Mouse (Mus musculus) liver, adult 2 months (tissue): ENCODE measurements around the gene Arhgef11. TPM values are rescaled to one million over a fixed set of nuclear protein-coding genes. Genes with fewer than 3 reads are reported as not detected.

Experiments used
- DNase-seq: peaks from one replicate; pipeline ENCODE4 v3.0.0-alpha.2; 2011; ENCODE audit warnings: low read depth, low spot score; ENCODE audit errors: extremely low read depth
- H3K27ac ChIP-seq: fragments of 200-500 bp; replicated peaks from 2 replicates; pipeline ENCODE4 v1.5.1; 2012; ENCODE audit warnings: low read depth, mild to moderate bottlenecking, control low read depth, inconsistent platforms, low read length; ENCODE audit not compliant: insufficient read depth
- H3K27me3 ChIP-seq: fragments of 200-500 bp; 2 replicates; pipeline ENCODE4 v1.6.1; 2012; ENCODE audit warnings: mild to moderate bottlenecking, moderate library complexity, low read length, inconsistent platforms; ENCODE audit not compliant: control insufficient read depth, insufficient read depth
- H3K36me3 ChIP-seq: fragments of 200-500 bp; 2 replicates; pipeline ENCODE4 v1.6.1; 2012; ENCODE audit warnings: low read length, inconsistent platforms; ENCODE audit not compliant: control insufficient read depth, insufficient read depth
- H3K4me1 ChIP-seq: fragments of 200-500 bp; 2 replicates; pipeline ENCODE4 v1.6.1; 2011; ENCODE audit warnings: low read length; ENCODE audit not compliant: control insufficient read depth, insufficient read depth
- H3K4me3 ChIP-seq: fragments of 200-500 bp; 2 replicates; pipeline ENCODE4 v1.5.1; 2011; ENCODE audit warnings: low read depth, mild to moderate bottlenecking, control low read depth, low read length, moderate library complexity; ENCODE audit not compliant: insufficient read depth
- H3K79me2 ChIP-seq: fragments of 200-500 bp; 2 replicates; pipeline ENCODE4 v1.6.1; 2012; ENCODE audit warnings: inconsistent platforms, mild to moderate bottlenecking, low read length, moderate library complexity; ENCODE audit not compliant: control insufficient read depth, insufficient read depth
- H3K9ac ChIP-seq: fragments of 200-500 bp; 2 replicates; pipeline ENCODE4 v1.6.1; 2012; ENCODE audit warnings: low read depth, mild to moderate bottlenecking, control low read depth, inconsistent platforms, low read length
- CTCF ChIP-seq: fragments of 200-500 bp; IDR thresholded peaks from 2 replicates; pipeline ENCODE4 v1.5.1; 2011; ENCODE audit warnings: low read depth, low read length, control low read depth
- POLR2A ChIP-seq: fragments of 200-500 bp; IDR thresholded peaks from 2 replicates; pipeline ENCODE4 v1.6.1; 2011; ENCODE audit warnings: low read length, control low read depth; ENCODE audit not compliant: insufficient read depth; ENCODE audit errors: extremely low read depth
- WGBS: fragments of 180-500 bp; shearing (Covaris S2); methylation state at CpG from one replicate; pipeline ENCODE4 v1.1.7; 2018; 5-methylcytosine and 5-hydroxymethylcytosine counted together
- polyA plus RNA-seq: library from polyadenylated mRNA; depleted of rRNA; stranded (reverse); fragments of >200 nt; gene quantifications from 2 replicates; pipeline ENCODE4 v1.2.3, GENCODE M21; 2012
- total RNA-seq: library from RNA; depleted of rRNA; stranded (reverse); fragments of >200 nt; gene quantifications from 2 replicates; pipeline ENCODE4 v1.2.3, GENCODE M21; 2014

The Arhgef11 gene
- total and polyA plus RNA-seq, 2 experiments = 12.6 to 16.4 TPM

- WGBS = 80% methylated on average over 2 of the region's 2 CpGs
- no peak overlapping the region for H3K4me3 ChIP-seq
- peaks cover 6% of the 10 kb centered on the region; the same call in 1 of the 2 replicates for H3K79me2 ChIP-seq
- H3K4me1 ChIP-seq = no peaks in the 10 kb centered on the region
- H3K27me3 ChIP-seq = no peaks in the 10 kb centered on the region
- TF ChIP-seq CTCF (no peak), POLR2A (no peak)
- H3K9ac ChIP-seq = no peak overlapping the region
- H3K36me3 ChIP-seq = peaks cover under 1% of the 10 kb centered on the region; the same call in 1 of the 2 replicates
- no peak for DNase-seq
- H3K27ac ChIP-seq = no peak overlapping the region
These were observed 41.0 kb downstream of the Arhgef11 start for GRCm38 (mm10) chr3:87658348-87658747.

GRCm38 (mm10) chr3:87659692-87660429 lies 42.5 kb downstream of the Arhgef11 start:
- no peak for DNase-seq

GRCm38 (mm10) chr3:87660479-87660878 lies 43.1 kb downstream of the Arhgef11 start:
- Histone ChIP-seq H3K4me1 (no peaks in the 10 kb centered on the region), H3K9ac (no peak overlapping the region), H3K4me3 (no peak overlapping the region), H3K27ac (no peak overlapping the region), H3K27me3 (no peaks in the 10 kb centered on the region), H3K79me2 (peaks cover 4% of the 10 kb centered on the region; the same call in 1 of the 2 replicates), H3K36me3 (peaks cover 3% of the 10 kb centered on the region; the same call in 1 of the 2 replicates)
- TF ChIP-seq POLR2A (no peak), CTCF (no peak)
- no peak for DNase-seq
- 67% methylated on average over 4 of the region's 4 CpGs for WGBS

More at GRCm38 (mm10) chr3:87659692-87660429, 42.5 kb downstream of the Arhgef11 start:
- 89% methylated on average over 9 of the region's 9 CpGs for WGBS
- Histone ChIP-seq H3K36me3 (peaks cover 3% of the 10 kb centered on the region; the same call in 1 of the 2 replicates), H3K4me1 (no peaks in the 10 kb centered on the region), H3K27ac (no peak overlapping the region), H3K4me3 (no peak overlapping the region), H3K79me2 (peaks cover 8% of the 10 kb centered on the region; the same call in 1 of the 2 replicates), H3K27me3 (no peaks in the 10 kb centered on the region), H3K9ac (no peak overlapping the region)
- TF ChIP-seq POLR2A (no peak), CTCF (no peak)

- Histone ChIP-seq H3K79me2 (peaks cover 4% of the 10 kb centered on the region; the same call in 1 of the 2 replicates), H3K4me3 (no peak overlapping the region), H3K36me3 (peaks cover 3% of the 10 kb centered on the region; the same call in 1 of the 2 replicates), H3K27me3 (no peaks in the 10 kb centered on the region), H3K9ac (no peak overlapping the region), H3K4me1 (no peaks in the 10 kb centered on the region), H3K27ac (no peak overlapping the region)
- no peak for DNase-seq
- TF ChIP-seq CTCF (no peak), POLR2A (no peak)
- WGBS = 98% methylated on average over 1 of the region's 1 CpGs
These were observed 43.9 kb downstream of the Arhgef11 start for GRCm38 (mm10) chr3:87661291-87661690.

GRCm38 (mm10) chr3:87718525-87718924 lies 101.2 kb downstream of the Arhgef11 start:
- no peak overlapping the region for H3K4me3 ChIP-seq
- TF ChIP-seq CTCF (no peak), POLR2A (no peak)
- 79% methylated on average over 2 of the region's 2 CpGs for WGBS
- DNase-seq = no peak
- H3K36me3 ChIP-seq = peaks cover 68% of the 10 kb centered on the region
- H3K4me1 ChIP-seq = no peaks in the 10 kb centered on the region
- H3K27ac ChIP-seq = no peak overlapping the region
- no peaks in the 10 kb centered on the region for H3K27me3 ChIP-seq
- no peak overlapping the region for H3K9ac ChIP-seq
- H3K79me2 ChIP-seq = no peaks in the 10 kb centered on the region

- WGBS = 85% methylated on average over 6 of the region's 6 CpGs
- TF ChIP-seq POLR2A (no peak), CTCF (no peak)
- no peaks in the 10 kb centered on the region for H3K27me3 ChIP-seq
- H3K4me1 ChIP-seq = no peaks in the 10 kb centered on the region
- peaks cover 68% of the 10 kb centered on the region for H3K36me3 ChIP-seq
- no peak overlapping the region for H3K9ac ChIP-seq
- H3K4me3 ChIP-seq = no peak overlapping the region
- no peak overlapping the region for H3K27ac ChIP-seq
- no peak for DNase-seq
- H3K79me2 ChIP-seq = no peaks in the 10 kb centered on the region
These were observed 107.2 kb downstream of the Arhgef11 start for GRCm38 (mm10) chr3:87724556-87724955.
